In genomic region chr12:83014848-83015247, GRCm38 (mm10) we compare ENCODE assay signal across 17 mouse cellular contexts.
DNase-seq lines count a peak whose midpoint lies in the region; ATAC-seq and TF ChIP-seq lines count a peak whose summit lies in the region.
"Had no signal": no experiment of that assay in that cellular context is flagged by ENCODE, and none has a peak within 500 bp of the region (broad histone marks: within the 10 kb centered on the region; RNA-seq: fewer than 3 reads in every experiment).

No protein-coding gene starts in this region.

- H3K4me2 ChIP-seq in heart, postnatal 0 days (ENCODE audit: low read depth, low read length) = no peak overlapping the region
- no peak overlapping the region for H3K4me2 ChIP-seq in lung, postnatal 0 days (replicated peaks; ENCODE audit: low read depth, low read length)
- H3K4me2 ChIP-seq in embryonic facial prominence, embryonic 14.5 days (ENCODE audit: low read depth, low read length) = no peak overlapping the region
- H3K4me2 ChIP-seq: heart, embryonic 11.5 days; neural tube, embryonic 15.5 days had no signal

- 19% methylated on average over 2 of the region's 2 CpGs for WGBS in heart, postnatal 0 days
- 22% methylated on average over 2 of the region's 2 CpGs for WGBS in lung, postnatal 0 days
- WGBS in lung, adult 2 months = 34% methylated on average over 2 of the region's 2 CpGs
- 24% methylated on average over 2 of the region's 2 CpGs for WGBS in embryonic facial prominence, embryonic 14.5 days

- peak; percentile 43 for TF ChIP-seq CTCF in heart, postnatal 0 days (IDR thresholded peaks at IDR 0.05; ENCODE audit: low read depth)
- TF ChIP-seq CTCF in lung, postnatal 0 days (IDR thresholded peaks at IDR 0.05) = peak; percentile 40
- TF ChIP-seq CTCF in lung, adult 2 months (IDR thresholded peaks at IDR 0.05; ENCODE audit: insufficient read depth, low read length) = no peak

- H3K36me3 ChIP-seq in heart, postnatal 0 days (replicated peaks; ENCODE audit: control insufficient read depth, insufficient read depth, low read length) = no peaks in the 10 kb centered on the region
- H3K36me3 ChIP-seq in lung, postnatal 0 days (ENCODE audit: insufficient read depth, low read length) = no peaks in the 10 kb centered on the region
- H3K36me3 ChIP-seq in embryonic facial prominence, embryonic 14.5 days (ENCODE audit: control insufficient read depth, insufficient read depth, low read length) = no peaks in the 10 kb centered on the region
- H3K36me3 ChIP-seq: forebrain, embryonic 10.5 days; G1E; neural tube, embryonic 15.5 days had no signal

- peaks cover 18% of the 10 kb centered on the region for H3K4me1 ChIP-seq in heart, postnatal 0 days (ENCODE audit: control insufficient read depth, insufficient read depth)
- no peaks in the 10 kb centered on the region for H3K4me1 ChIP-seq in lung, postnatal 0 days (ENCODE audit: insufficient read depth, low read depth, low read length)
- H3K4me1 ChIP-seq in lung, adult 2 months (ENCODE audit: control insufficient read depth, insufficient read depth, low read length) = no peaks in the 10 kb centered on the region; the same call in 1 of the 2 replicates
- H3K4me1 ChIP-seq in embryonic facial prominence, embryonic 14.5 days (ENCODE audit: control insufficient read depth, insufficient read depth, low read length) = no peaks in the 10 kb centered on the region
- H3K4me1 ChIP-seq: forebrain, embryonic 10.5 days; neural tube, embryonic 15.5 days had no signal

- H3K4me3 ChIP-seq in heart, postnatal 0 days (ENCODE audit: low read depth, low read length) = no peak overlapping the region
- H3K4me3 ChIP-seq in lung, postnatal 0 days (ENCODE audit: low read depth, low read length) = no peak overlapping the region
- no peak overlapping the region for H3K4me3 ChIP-seq in lung, adult 2 months (replicated peaks; ENCODE audit: extremely low read depth, low read depth, low read length)
- H3K4me3 ChIP-seq in embryonic facial prominence, embryonic 14.5 days (ENCODE audit: low read depth, low read length) = no peak overlapping the region
- H3K4me3 ChIP-seq: forebrain, embryonic 10.5 days; neural tube, embryonic 15.5 days had no signal

- H3K9ac ChIP-seq in heart, postnatal 0 days (replicated peaks; ENCODE audit: low read depth, low read length) = no peak overlapping the region
- no peak overlapping the region for H3K9ac ChIP-seq in lung, postnatal 0 days (replicated peaks; ENCODE audit: low read depth)
- no peak overlapping the region for H3K9ac ChIP-seq in embryonic facial prominence, embryonic 14.5 days (ENCODE audit: low read depth, low read length)
- H3K9ac ChIP-seq: liver, embryonic 14.5 days; neural tube, embryonic 15.5 days had no signal

- ATAC-seq in CD4-positive, CD25-positive, alpha-beta regulatory T cell, adult 4 months = no peak
- no peak for ATAC-seq in heart, postnatal 0 days (ENCODE audit: insufficient read depth, low read depth)
- ATAC-seq in lung, postnatal 0 days = no peak
- ATAC-seq in embryonic facial prominence, embryonic 14.5 days (ENCODE audit: low read depth) = no peak

- no peak overlapping the region for H3K27ac ChIP-seq in heart, postnatal 0 days (ENCODE audit: low read depth)
- no peak overlapping the region for H3K27ac ChIP-seq in lung, postnatal 0 days (ENCODE audit: low read length)
- no peak overlapping the region for H3K27ac ChIP-seq in embryonic facial prominence, embryonic 14.5 days (replicated peaks; ENCODE audit: low read depth, low read length)
- H3K27ac ChIP-seq: forebrain, embryonic 10.5 days; liver, embryonic 14.5 days; macrophage; neural tube, embryonic 15.5 days had no signal

- H3K9me3 ChIP-seq in heart, postnatal 0 days (replicated peaks; ENCODE audit: control insufficient read depth, low read length) = no peaks in the 10 kb centered on the region
- no peaks in the 10 kb centered on the region for H3K9me3 ChIP-seq in lung, postnatal 0 days (ENCODE audit: low read length)
- no peaks in the 10 kb centered on the region for H3K9me3 ChIP-seq in embryonic facial prominence, embryonic 14.5 days (ENCODE audit: control insufficient read depth, low read length)
- H3K9me3 ChIP-seq: forebrain, embryonic 10.5 days; G1E; neural tube, embryonic 15.5 days had no signal

- no peak for TF ChIP-seq POLR2A in lung, adult 2 months (IDR thresholded peaks at IDR 0.05; ENCODE audit: borderline replicate concordance, extremely low read depth, low read depth, low read length)

- TF ChIP-seq EP300 in heart, postnatal 0 days (IDR thresholded peaks at IDR 0.05; ENCODE audit: low read depth) = no peak
- no peak for TF ChIP-seq EP300 in lung, postnatal 0 days (IDR thresholded peaks at IDR 0.05)

- no peaks in the 10 kb centered on the region for H3K27me3 ChIP-seq in heart, postnatal 0 days (ENCODE audit: control insufficient read depth, insufficient read depth, low read length)
- H3K27me3 ChIP-seq in lung, postnatal 0 days (replicated peaks; ENCODE audit: insufficient read depth, low read length) = no peaks in the 10 kb centered on the region
- no peaks in the 10 kb centered on the region for H3K27me3 ChIP-seq in embryonic facial prominence, embryonic 14.5 days (replicated peaks; ENCODE audit: control insufficient read depth, insufficient read depth, low read length)

- DNase-seq in CD4-positive, CD25-positive, alpha-beta regulatory T cell, adult 2 months (ENCODE audit: low read depth, low spot score) = peak; percentile 27
- DNase-seq in heart, postnatal 0 days (ENCODE audit: low spot score) = no peak
- DNase-seq in heart, postnatal 10 days = no peak
- no peak for DNase-seq in lung, postnatal 0 days (ENCODE audit: low spot score)
- DNase-seq in lung, adult 2 months = no peak
- peak; percentile 26 for DNase-seq in embryonic facial prominence, embryonic 14.5 days (ENCODE audit: low spot score)
- DNase-seq in c-Kit-positive CD71-positive TER-119-positive erythroid progenitor cells, embryonic 14.5 days (ENCODE audit: low spot score) = no peak
- DNase-seq: cerebellum, adult 11-12 months; left cerebral cortex, postnatal 4 days; retina, postnatal 1 day had no signal

- intact Hi-C loops in heart, postnatal 10 days (cut with DNase I) = loop anchor here (10.0 kb wide), 1 partner anchor 400 kb away; no protein-coding TSS in a partner anchor

Comparison
In these comparisons a context has a peak if more than half of its experiments do, and no peak if none do; other contexts are left out.
1. DNase-seq: peak in CD4-positive, CD25-positive, alpha-beta regulatory T cell, adult 2 months (single experiment) and embryonic facial prominence, embryonic 14.5 days (single experiment); none in heart, postnatal 0 days (single experiment), heart, postnatal 10 days (0 of 2), lung, postnatal 0 days (single experiment), lung, adult 2 months (single experiment) and c-Kit-positive CD71-positive TER-119-positive erythroid progenitor cells, embryonic 14.5 days (single experiment).